Mouse (Mus musculus) thymus, adult 2 months (tissue): ENCODE results near the gene Spdl1. TPM values are rescaled to one million over a fixed set of nuclear protein-coding genes. Genes with fewer than 3 reads are reported as not detected.
"Not testable (repeated sequence)": the region's sequence is repeated elsewhere in the genome, so short reads cannot be mapped to it uniquely, and the experiment has no call there.

Experiments
- DNase-seq: peaks from one replicate; pipeline ENCODE4 v3.0.0; 2021
- H3K27ac ChIP-seq: fragments of 200-500 bp; 2 replicates; pipeline ENCODE4 v1.5.1; 2012; ENCODE audit warnings: low read length, control low read depth; ENCODE audit not compliant: control insufficient read depth, insufficient read depth
- H3K27me3 ChIP-seq: fragments of 200-500 bp; 2 replicates; pipeline ENCODE4 v1.6.1; 2012; ENCODE audit warnings: mild to moderate bottlenecking, low read length, moderate library complexity, mixed read lengths; ENCODE audit not compliant: control insufficient read depth, insufficient read depth
- H3K36me3 ChIP-seq: fragments of 200-500 bp; 2 replicates; pipeline ENCODE4 v1.6.1; 2012; ENCODE audit warnings: mild to moderate bottlenecking, low read length, moderate library complexity; ENCODE audit not compliant: control insufficient read depth, insufficient read depth
- H3K4me1 ChIP-seq: fragments of 200-500 bp; replicated peaks from 2 replicates; pipeline ENCODE4 v1.6.1; 2012; ENCODE audit warnings: low read length; ENCODE audit not compliant: control insufficient read depth, insufficient read depth
- H3K4me3 ChIP-seq: fragments of 200-500 bp; 2 replicates; pipeline ENCODE4 v1.5.1; 2012; ENCODE audit warnings: mild to moderate bottlenecking, low read length, control low read depth, moderate library complexity; ENCODE audit not compliant: control insufficient read depth, insufficient read depth
- CTCF ChIP-seq: fragments of 200-500 bp; IDR thresholded peaks from 2 replicates; pipeline ENCODE4 v1.5.1; 2012; ENCODE audit warnings: mild to moderate bottlenecking, control low read depth, low read length, moderate library complexity, borderline replicate concordance; ENCODE audit not compliant: control insufficient read depth, poor library complexity, insufficient read depth; ENCODE audit errors: extremely low read depth
- POLR2A ChIP-seq: fragments of 200-500 bp; IDR thresholded peaks from 2 replicates; pipeline ENCODE4 v1.6.1; 2012; ENCODE audit warnings: mild to moderate bottlenecking, low read length, control low read depth, moderate library complexity; ENCODE audit not compliant: control insufficient read depth, poor library complexity, insufficient read depth; ENCODE audit errors: extremely low read depth
- WGBS: fragments of 180-500 bp; shearing (Covaris S2); methylation state at CpG from one replicate; pipeline ENCODE4 v1.1.7; 2018; 5-methylcytosine and 5-hydroxymethylcytosine counted together
- polyA plus RNA-seq: library from polyadenylated mRNA; depleted of rRNA; stranded (reverse); fragments of >200 nt; gene quantifications from 2 replicates; pipeline ENCODE4 v1.2.3, GENCODE M21; 2012

Gene Spdl1
- polyA plus RNA-seq, 1 experiment = 7.6 TPM

GRCm38 (mm10) chr11:34824791-34825190, 8.7 kb downstream of the Spdl1 start:
- 95% methylated on average over 4 of the region's 4 CpGs for WGBS
- Histone ChIP-seq H3K27me3 (no peaks in the 10 kb centered on the region), H3K4me1 (no peaks in the 10 kb centered on the region), H3K27ac (no peak overlapping the region), H3K36me3 (peaks cover 54% of the 10 kb centered on the region), H3K4me3 (no peak overlapping the region)
- no peak for DNase-seq
- TF ChIP-seq CTCF = no peak
- no peak for TF ChIP-seq POLR2A

- Histone ChIP-seq H3K27me3 (no peaks in the 10 kb centered on the region), H3K36me3 (peaks cover 34% of the 10 kb centered on the region), H3K4me3 (no peak overlapping the region), H3K27ac (no peak overlapping the region), H3K4me1 (no peaks in the 10 kb centered on the region)
- TF ChIP-seq CTCF = no peak
- no peak for TF ChIP-seq POLR2A
- no peak for DNase-seq
- 13% methylated on average over 2 of the region's 2 CpGs for WGBS
These were observed 18.7 kb downstream of the Spdl1 start for GRCm38 (mm10) chr11:34814767-34815166.

DNA sequence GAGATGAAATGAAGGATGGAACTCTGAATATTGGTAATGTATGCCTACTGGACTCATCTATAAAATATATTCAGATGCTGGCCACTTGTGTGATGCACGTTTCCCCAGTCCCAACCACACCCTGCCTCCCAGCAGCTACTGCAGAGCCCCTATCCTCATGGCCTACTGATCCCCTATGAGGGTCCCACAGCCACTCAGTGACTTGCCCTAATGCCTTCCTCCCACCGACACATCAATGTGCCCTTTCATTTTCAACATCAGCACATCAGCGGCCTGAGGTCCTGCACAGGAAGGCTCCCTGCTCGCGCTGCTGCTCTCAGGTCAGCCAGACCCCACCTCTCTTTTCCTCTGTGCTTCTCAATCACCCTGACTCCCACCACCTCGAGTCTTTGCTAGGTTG, 19.1 kb downstream of the Spdl1 start:
- no peak overlapping the region for H3K4me3 ChIP-seq
- peaks cover 31% of the 10 kb centered on the region for H3K36me3 ChIP-seq
- 98% methylated on average over 6 of the region's 6 CpGs for WGBS
- no peaks in the 10 kb centered on the region for H3K4me1 ChIP-seq
- no peak for DNase-seq
- H3K27ac ChIP-seq = no peak overlapping the region
- no peak for TF ChIP-seq POLR2A
- no peak for TF ChIP-seq CTCF
- H3K27me3 ChIP-seq = no peaks in the 10 kb centered on the region

GRCm38 (mm10) chr11:34805026-34805425, 28.4 kb downstream of the Spdl1 start:
- DNase-seq, H3K4me3 ChIP-seq, H3K27me3 ChIP-seq, H3K4me1 ChIP-seq, H3K27ac ChIP-seq, H3K36me3 ChIP-seq: not testable (repeated sequence)
- 90% methylated on average over 4 of the region's 4 CpGs for WGBS

DNA sequence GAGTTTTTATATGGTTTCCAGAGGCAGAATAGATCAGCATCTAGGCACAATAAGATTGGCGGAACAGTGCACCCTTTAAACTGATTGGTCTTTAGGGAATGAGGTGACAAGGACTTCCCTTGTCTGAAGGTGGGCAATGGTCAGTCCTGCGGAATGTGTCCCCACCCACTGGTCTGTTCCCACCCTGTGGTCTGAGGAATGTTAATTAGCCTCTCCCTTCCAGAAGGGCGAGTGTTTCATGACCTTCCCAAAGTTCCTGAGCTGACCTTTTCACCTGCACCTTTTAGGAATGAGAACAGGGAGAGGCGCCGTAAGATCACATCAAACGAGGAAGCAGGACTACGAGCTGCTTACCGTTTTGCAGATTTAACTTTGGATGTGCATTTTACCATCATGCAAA, 35.4 kb downstream of the Spdl1 start:
- not testable (repeated sequence) for DNase-seq, H3K27ac ChIP-seq, H3K36me3 ChIP-seq, H3K4me1 ChIP-seq, H3K4me3 ChIP-seq, H3K27me3 ChIP-seq
- 92% methylated on average over 8 of the region's 8 CpGs for WGBS

- Histone ChIP-seq H3K4me1 (no peaks in the 10 kb centered on the region), H3K4me3 (no peak overlapping the region), H3K36me3 (no peaks in the 10 kb centered on the region), H3K27ac (no peak overlapping the region), H3K27me3 (no peaks in the 10 kb centered on the region)
- DNase-seq = peak; percentile 65
- WGBS = 13% methylated on average over 4 of the region's 4 CpGs
- TF ChIP-seq POLR2A (no peak), CTCF (no peak)
These were observed 37.3 kb downstream of the Spdl1 start for GRCm38 (mm10) chr11:34796097-34796496.

DNA sequence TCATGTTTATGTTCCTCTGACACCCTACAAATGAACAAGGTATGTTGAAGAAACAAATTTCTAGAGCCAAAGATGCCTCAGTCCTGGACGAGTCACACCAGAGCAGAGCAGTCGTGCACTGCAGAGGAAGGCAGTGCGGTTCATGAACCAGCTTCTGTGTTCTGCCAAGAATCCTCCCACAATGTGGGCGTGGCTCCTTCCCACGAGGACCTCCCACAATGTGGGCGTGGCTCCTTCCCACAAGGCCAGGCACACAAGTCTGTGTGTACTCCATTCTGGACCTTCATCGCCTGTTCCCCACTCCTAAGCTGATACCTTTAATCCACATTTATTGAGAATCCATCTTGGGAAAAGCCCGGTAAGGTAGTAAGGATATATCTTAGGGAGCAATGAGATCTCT, 41.6 kb downstream of the Spdl1 start:
- 72% methylated on average over 8 of the region's 8 CpGs for WGBS
- TF ChIP-seq CTCF (no peak), POLR2A (no peak)
- no peaks in the 10 kb centered on the region for H3K36me3 ChIP-seq

More for the DNA sequence above, 41.6 kb downstream of the Spdl1 start:
- Histone ChIP-seq H3K27ac (no peak overlapping the region), H3K27me3 (no peaks in the 10 kb centered on the region), H3K4me3 (no peak overlapping the region), H3K4me1 (no peaks in the 10 kb centered on the region)
- peak; percentile 34 for DNase-seq
